Mouse (Mus musculus): ENCODE results near the gene Cd300c. TPM values are rescaled to one million over a fixed set of nuclear protein-coding genes. Genes with fewer than 3 reads are reported as not detected.

Gene Cd300c
- polyA plus RNA-seq, 1 experiment from 2014 or later, result not detected

DNA sequence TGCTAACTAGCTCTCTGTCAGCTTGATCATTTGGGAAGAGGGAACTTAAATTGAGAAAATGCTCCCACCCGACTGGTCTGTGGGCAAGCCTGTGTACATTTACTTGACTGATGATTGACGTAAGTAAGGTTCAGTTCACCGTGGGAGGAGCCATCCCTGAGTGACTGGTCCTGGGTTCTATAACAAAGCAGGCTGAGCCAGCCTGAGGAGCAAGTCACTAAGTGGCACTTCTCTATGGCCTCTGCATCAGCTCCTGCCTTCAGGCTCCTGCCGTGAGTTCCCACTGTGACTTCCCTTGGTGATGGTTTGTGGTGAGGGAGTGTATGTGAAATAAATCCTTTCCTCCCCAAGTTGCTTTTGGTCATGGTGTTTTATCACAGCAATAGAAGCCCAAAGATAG lies 60.9 kb downstream of the Cd300c start:
- Histone ChIP-seq H3K27ac (ENCODE audit: low read depth, low read length) (no peak overlapping the region), H3K36me3 (ENCODE audit: control insufficient read depth, insufficient read depth, low read length) (no peaks in the 10 kb centered on the region), H3K4me2 (ENCODE audit: low read length) (no peak overlapping the region), H3K27me3 (replicated peaks; ENCODE audit: control insufficient read depth, insufficient read depth, low read length) (no peaks in the 10 kb centered on the region), H3K4me1 (ENCODE audit: control insufficient read depth, insufficient read depth, low read depth, low read length) (no peaks in the 10 kb centered on the region), H3K4me3 (ENCODE audit: low read length) (no peak overlapping the region), H3K9ac (ENCODE audit: low read depth, low read length) (no peak overlapping the region), H3K9me3 (ENCODE audit: control insufficient read depth, low read length) (no peaks in the 10 kb centered on the region)
- WGBS, result 49% methylated on average over 4 of the region's 4 CpGs
- ATAC-seq, result no peak

DNA sequence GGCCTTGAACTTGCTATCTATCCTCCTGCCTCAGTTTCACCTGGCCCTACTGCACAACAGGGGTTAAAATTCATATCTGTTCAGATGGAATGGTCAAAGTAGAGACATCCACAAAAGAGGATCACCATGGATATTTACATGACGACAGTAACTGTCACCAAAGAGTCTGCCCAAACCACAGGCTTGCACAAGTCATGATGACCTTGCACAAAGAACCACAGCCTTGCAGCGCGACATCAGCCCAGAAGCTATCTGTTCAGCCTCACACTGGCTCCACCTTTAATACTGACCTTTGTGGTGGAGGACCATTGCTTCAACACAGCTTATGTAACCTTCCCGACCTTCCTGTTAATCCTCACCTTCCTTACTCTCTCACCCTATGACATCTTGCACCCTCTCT lies 61.4 kb downstream of the Cd300c start:
- no peak overlapping the region for H3K9ac ChIP-seq (ENCODE audit: low read depth, low read length)
- no peaks in the 10 kb centered on the region for H3K36me3 ChIP-seq (ENCODE audit: control insufficient read depth, insufficient read depth, low read length)
- H3K4me2 ChIP-seq (ENCODE audit: low read length), result no peak overlapping the region
- WGBS, result 84% methylated on average over 4 of the region's 4 CpGs
- H3K9me3 ChIP-seq (ENCODE audit: control insufficient read depth, low read length), result no peaks in the 10 kb centered on the region
- no peaks in the 10 kb centered on the region for H3K4me1 ChIP-seq (ENCODE audit: control insufficient read depth, insufficient read depth, low read depth, low read length)
- H3K4me3 ChIP-seq (ENCODE audit: low read length), result no peak overlapping the region
- no peaks in the 10 kb centered on the region for H3K27me3 ChIP-seq (replicated peaks; ENCODE audit: control insufficient read depth, insufficient read depth, low read length)
- H3K27ac ChIP-seq (ENCODE audit: low read depth, low read length), result no peak overlapping the region
- ATAC-seq, result no peak

Other genes starting within 250 kb of the Cd300c start
- 2.5 and 3.0 TPM in 2 replicates for gene Dnaic2, start 241.7 kb downstream of the Cd300c start, polyA plus RNA-seq (2015; fragmentation: Nextera tagmentation; extraction: Ambion mirVana)
- gene Kif19a, start 203.8 kb downstream of the Cd300c start, polyA plus RNA-seq (2015; fragmentation: Nextera tagmentation; extraction: Ambion mirVana), result 0.55 and 0.69 TPM in 2 replicates
- gene Btbd17, start 173.2 kb downstream of the Cd300c start, polyA plus RNA-seq (2015; fragmentation: Nextera tagmentation; extraction: Ambion mirVana), result 22.4 and 24.2 TPM in 2 replicates
- gene Gpr142, start 170.2 kb downstream of the Cd300c start, polyA plus RNA-seq (2015; fragmentation: Nextera tagmentation; extraction: Ambion mirVana), result not detected in 2 replicates
- 9.7 and 12.9 TPM in 2 replicates for gene Gprc5c, start 118.0 kb downstream of the Cd300c start, polyA plus RNA-seq (2015; fragmentation: Nextera tagmentation; extraction: Ambion mirVana)
- 0.97 and 1.6 TPM in 2 replicates for gene Cd300a, start 79.1 kb downstream of the Cd300c start, polyA plus RNA-seq (2015; fragmentation: Nextera tagmentation; extraction: Ambion mirVana)
- gene Cd300lb, start 34.8 kb downstream of the Cd300c start, polyA plus RNA-seq (2015; fragmentation: Nextera tagmentation; extraction: Ambion mirVana), result not detected in 2 replicates
- gene Cd300ld, start 20.8 kb upstream of the Cd300c start, polyA plus RNA-seq (2015; fragmentation: Nextera tagmentation; extraction: Ambion mirVana), result 0.20 TPM in 1 of 2 replicates, not detected in the other
- 1.4 TPM in 2 replicates for gene Cd300c2, start 32.7 kb upstream of the Cd300c start, polyA plus RNA-seq (2015; fragmentation: Nextera tagmentation; extraction: Ambion mirVana)
- not detected in 2 replicates for gene Cd300ld2, start 47.0 kb upstream of the Cd300c start, polyA plus RNA-seq (2015; fragmentation: Nextera tagmentation; extraction: Ambion mirVana)
- not detected in 2 replicates for gene Cd300ld4, start 57.9 kb upstream of the Cd300c start, polyA plus RNA-seq (2015; fragmentation: Nextera tagmentation; extraction: Ambion mirVana)
- not detected in 2 replicates for gene Cd300ld5, start 68.6 kb upstream of the Cd300c start, polyA plus RNA-seq (2015; fragmentation: Nextera tagmentation; extraction: Ambion mirVana)
- not detected in 2 replicates for gene Cd300ld3, start 79.3 kb upstream of the Cd300c start, polyA plus RNA-seq (2015; fragmentation: Nextera tagmentation; extraction: Ambion mirVana)
- 0.08 and 0.12 TPM in 2 replicates for gene Cd300e, start 93.0 kb upstream of the Cd300c start, polyA plus RNA-seq (2015; fragmentation: Nextera tagmentation; extraction: Ambion mirVana)
- 0.89 and 1.3 TPM in 2 replicates for gene Rab37, start 122.3 kb upstream of the Cd300c start, polyA plus RNA-seq (2015; fragmentation: Nextera tagmentation; extraction: Ambion mirVana)
- 0.29 and 0.32 TPM in 2 replicates for gene Cd300lf, start 164.8 kb upstream of the Cd300c start, polyA plus RNA-seq (2015; fragmentation: Nextera tagmentation; extraction: Ambion mirVana)
- 81.5 and 93.4 TPM in 2 replicates for gene Slc9a3r1, start 194.2 kb upstream of the Cd300c start, polyA plus RNA-seq (2015; fragmentation: Nextera tagmentation; extraction: Ambion mirVana)
- gene Tmem104, start 218.3 kb upstream of the Cd300c start, polyA plus RNA-seq (2015; fragmentation: Nextera tagmentation; extraction: Ambion mirVana), result 12.3 and 13.1 TPM in 2 replicates
- gene Nat9, start 218.7 kb upstream of the Cd300c start, polyA plus RNA-seq (2015; fragmentation: Nextera tagmentation; extraction: Ambion mirVana), result 20.9 and 24.6 TPM in 2 replicates